Mouse (Mus musculus) ES-E14 (cell line): ENCODE data around the gene Ttll2. TPM values are rescaled to one million over a fixed set of nuclear protein-coding genes. Genes with fewer than 3 reads are reported as not detected.
"Not testable (repeated sequence)": the region's sequence is repeated elsewhere in the genome, so short reads cannot be mapped to it uniquely, and the experiment has no call there.

Source experiments
- DNase-seq: peaks from one replicate; pipeline ENCODE4 v3.0.0-alpha.2; 2013; ENCODE audit warnings: low read depth, low spot score
- H3K27ac ChIP-seq: 2 replicates; pipeline ENCODE4 v1.5.1; 2012; ENCODE audit warnings: low read depth, mild to moderate bottlenecking, low read length, moderate library complexity, mixed read lengths; ENCODE audit not compliant: poor library complexity, insufficient read depth, severe bottlenecking
- H3K36me3 ChIP-seq: 2 replicates; pipeline ENCODE4 v1.6.1; 2012; ENCODE audit warnings: mild to moderate bottlenecking, low read length, moderate library complexity, mixed read lengths; ENCODE audit not compliant: control insufficient read depth, poor library complexity, insufficient read depth, severe bottlenecking
- H3K4me1 ChIP-seq, 2 experiments: fragments of 150-350 bp in 1 of 2; sonication (generic) in 1 of 2; 2 replicates each; pipeline ENCODE4 v1.6.1; 2012; ENCODE audit warnings: low read length in 2 of 2, mild to moderate bottlenecking in 1 of 2, mixed read lengths in 1 of 2; ENCODE audit not compliant: control insufficient read depth in 2 of 2, insufficient read depth in 2 of 2, poor library complexity in 1 of 2
- H3K4me3 ChIP-seq, 2 experiments: fragments of 150-350 bp in 1 of 2; sonication (generic) in 1 of 2; 2 replicates each; pipeline ENCODE4 v1.5.1; 2012; ENCODE audit warnings: low read length in 2 of 2, low read depth in 1 of 2, mild to moderate bottlenecking in 1 of 2, mixed read lengths in 1 of 2; ENCODE audit not compliant: insufficient read depth in 1 of 2, poor library complexity in 1 of 2, severe bottlenecking in 1 of 2
- H3K9ac ChIP-seq: 2 replicates; pipeline ENCODE4 v1.6.1; 2012; ENCODE audit warnings: low read depth, mild to moderate bottlenecking, low read length, mixed read lengths; ENCODE audit not compliant: poor library complexity, insufficient read depth, severe bottlenecking
- H3K9me3 ChIP-seq: fragments of 150-350 bp; sonication (generic); 2 replicates; pipeline ENCODE4 v1.6.1; 2012; ENCODE audit warnings: low read depth, mild to moderate bottlenecking, low read length; ENCODE audit not compliant: control insufficient read depth, insufficient read depth
- in situ Hi-C, 2 experiments: fragments of 600-800 bp; cut with MboI; formaldehyde crosslinking; loops; one replicate each; pipeline ENCODE4 v1.15.1; 2025; ENCODE audit warnings: low sequenced_read_pairs in 2 of 2, inconsistent platforms in 1 of 2; ENCODE audit not compliant: unreplicated experiment in 2 of 2
- total RNA-seq: library from RNA; depleted of rRNA; stranded (reverse); fragments of 300-350 nt; gene quantifications from 2 replicates; pipeline ENCODE4 v1.2.3, GENCODE M21; 2012; rRNA removed

Ttll2 gene
- not detected in 2 replicates for total RNA-seq

DNA sequence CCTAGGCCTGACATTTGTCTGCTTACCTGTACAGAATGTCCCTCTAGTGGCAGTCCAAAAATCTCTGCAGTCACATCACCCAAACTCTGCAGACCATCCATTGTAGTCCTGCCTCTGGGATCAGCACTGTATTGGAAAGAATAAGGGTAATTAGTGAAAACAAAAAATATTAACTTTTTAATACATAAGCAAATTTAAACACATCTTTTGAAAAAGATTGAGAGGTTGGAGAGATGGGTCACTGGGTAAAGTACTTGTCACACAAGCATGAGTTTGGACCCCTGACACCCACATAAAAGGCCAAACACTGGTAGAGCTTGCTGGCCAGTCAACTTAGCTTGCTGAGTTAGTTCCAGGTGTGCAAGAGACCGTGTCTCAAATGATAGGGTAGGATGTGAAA lies at the start of gene Ttll2:
Gene Ttll2, minus strand, starts transcription at position 101 of the 400 bp plus-strand sequence.
- in situ Hi-C loops, H3K9ac ChIP-seq, H3K36me3 ChIP-seq, DNase-seq, H3K4me3 ChIP-seq, H3K27ac ChIP-seq, H3K4me1 ChIP-seq, H3K9me3 ChIP-seq: not testable (repeated sequence)

DNA sequence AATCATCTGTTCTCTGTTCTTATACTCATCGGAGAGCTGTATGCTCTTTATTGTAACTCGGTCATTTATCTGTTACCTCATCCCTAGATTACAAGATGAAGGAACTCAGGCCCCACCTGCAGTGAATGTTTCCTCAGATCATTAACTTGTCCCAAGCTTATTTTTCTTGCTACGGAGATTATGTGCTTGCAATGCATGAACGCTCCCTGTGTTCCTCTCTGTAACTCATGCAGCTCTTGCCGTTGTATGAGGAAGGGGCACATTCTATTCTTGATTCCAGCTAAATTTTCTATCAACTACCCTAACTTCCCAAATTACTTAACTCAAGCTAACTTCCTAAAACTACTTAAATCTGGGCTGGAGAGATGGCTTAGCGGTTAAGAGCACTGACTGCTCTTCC lies 47.3 kb upstream of the Ttll2 start:
- H3K9ac ChIP-seq, DNase-seq, H3K9me3 ChIP-seq, H3K36me3 ChIP-seq, in situ Hi-C loops, H3K27ac ChIP-seq, H3K4me1 ChIP-seq, H3K4me3 ChIP-seq: not testable (repeated sequence)

DNA sequence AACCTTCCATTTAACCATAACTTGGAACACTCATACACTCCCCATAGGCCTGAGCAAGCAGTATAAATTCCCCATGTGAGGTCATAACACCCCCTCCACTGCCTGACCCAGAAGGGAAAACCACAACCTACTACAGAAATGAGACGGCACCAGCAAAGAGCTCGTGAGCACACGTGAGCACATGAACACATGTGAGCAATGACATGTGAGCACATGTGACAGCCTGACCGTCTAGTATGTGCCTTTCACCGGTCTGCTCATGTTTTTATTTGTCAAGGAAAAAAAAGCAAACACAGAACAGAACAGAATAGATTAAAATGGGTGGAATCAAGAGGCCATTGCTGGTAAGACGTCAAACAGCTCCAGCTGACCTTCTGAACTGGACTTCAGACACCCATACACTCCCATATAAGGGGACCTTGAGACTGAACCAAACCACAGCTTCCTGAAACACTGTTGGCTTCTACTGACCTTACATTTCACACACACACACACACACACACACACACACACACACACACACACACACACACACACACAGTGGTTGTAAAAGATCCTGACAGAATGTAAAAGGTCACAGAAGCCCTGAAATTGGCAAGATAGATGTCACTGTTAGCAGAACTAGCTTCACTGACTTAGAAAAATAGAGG lies 45.8 kb upstream of the Ttll2 start:
- in situ Hi-C loops, H3K4me1 ChIP-seq: not testable (repeated sequence)

DNA sequence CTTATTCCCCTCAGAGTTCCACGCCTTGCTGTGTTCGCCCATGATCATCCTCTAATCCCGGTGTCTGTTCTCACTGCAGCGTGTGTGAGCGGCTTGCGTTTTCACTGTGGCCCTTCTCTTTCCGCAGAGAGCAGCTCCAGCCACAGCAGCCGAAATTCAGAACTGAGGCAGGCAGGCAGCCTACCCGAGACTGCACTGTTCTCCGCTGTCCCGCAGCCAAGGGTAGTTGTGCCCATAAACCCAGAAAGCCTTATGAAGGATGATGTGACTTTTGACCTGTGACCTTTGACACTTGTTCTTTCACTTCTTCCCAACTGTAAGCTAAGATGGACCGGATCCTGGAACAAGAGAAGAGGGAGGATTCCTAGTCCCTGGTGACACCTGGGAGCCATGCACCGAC lies 44.6 kb upstream of the Ttll2 start:
- H3K4me1 ChIP-seq, H3K4me3 ChIP-seq, H3K36me3 ChIP-seq, H3K9ac ChIP-seq, H3K9me3 ChIP-seq, in situ Hi-C loops, H3K27ac ChIP-seq, DNase-seq: not testable (repeated sequence)

More for the DNA sequence above, 45.8 kb upstream of the Ttll2 start:
- H3K36me3 ChIP-seq, DNase-seq, H3K9me3 ChIP-seq, H3K27ac ChIP-seq, H3K4me3 ChIP-seq, H3K9ac ChIP-seq: not testable (repeated sequence)

DNA sequence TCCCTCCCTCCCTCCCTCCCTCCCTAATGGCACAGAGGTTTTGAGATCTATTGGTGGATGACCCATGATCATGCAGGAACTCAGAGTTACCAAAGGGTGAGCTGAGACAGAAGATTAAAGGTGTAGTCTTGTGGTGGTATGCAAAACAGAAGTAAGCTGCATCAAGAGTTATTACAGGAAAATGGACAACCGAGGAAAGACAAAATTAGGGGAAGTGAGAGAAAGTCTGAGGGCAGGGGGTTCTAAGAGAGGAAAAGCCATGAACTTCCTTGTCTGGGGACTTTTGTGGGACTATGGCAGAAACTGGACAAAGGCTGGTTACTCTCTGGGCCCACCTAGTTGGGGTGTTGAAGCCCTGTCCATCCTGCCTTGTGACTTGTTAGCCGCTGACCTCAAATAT lies 43.8 kb upstream of the Ttll2 start:
- H3K9ac ChIP-seq, H3K36me3 ChIP-seq, H3K4me1 ChIP-seq, in situ Hi-C loops, DNase-seq, H3K4me3 ChIP-seq, H3K27ac ChIP-seq, H3K9me3 ChIP-seq: not testable (repeated sequence)

DNA sequence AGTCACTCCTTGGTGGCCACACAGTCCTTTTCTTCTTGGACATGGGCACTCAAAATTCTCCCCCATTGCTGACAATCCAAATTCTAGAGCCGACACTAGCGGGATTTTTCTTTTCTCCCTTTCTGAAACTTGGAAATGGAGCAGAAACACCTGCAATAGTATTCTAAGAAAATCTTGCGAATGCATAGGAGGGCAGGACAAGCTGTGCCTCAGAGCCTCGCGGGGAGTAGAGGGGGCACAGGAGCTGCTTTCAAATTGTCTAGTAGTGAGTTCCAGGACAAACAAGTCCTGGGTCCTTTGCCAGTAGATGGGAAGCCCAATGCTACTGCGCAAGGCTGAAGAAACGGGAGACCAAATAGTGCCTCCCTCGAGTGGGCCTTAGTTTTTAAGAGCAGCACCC lies 43.2 kb upstream of the Ttll2 start:
- H3K4me1 ChIP-seq, in situ Hi-C loops, H3K9me3 ChIP-seq, H3K36me3 ChIP-seq, H3K27ac ChIP-seq, H3K4me3 ChIP-seq, DNase-seq, H3K9ac ChIP-seq: not testable (repeated sequence)

DNA sequence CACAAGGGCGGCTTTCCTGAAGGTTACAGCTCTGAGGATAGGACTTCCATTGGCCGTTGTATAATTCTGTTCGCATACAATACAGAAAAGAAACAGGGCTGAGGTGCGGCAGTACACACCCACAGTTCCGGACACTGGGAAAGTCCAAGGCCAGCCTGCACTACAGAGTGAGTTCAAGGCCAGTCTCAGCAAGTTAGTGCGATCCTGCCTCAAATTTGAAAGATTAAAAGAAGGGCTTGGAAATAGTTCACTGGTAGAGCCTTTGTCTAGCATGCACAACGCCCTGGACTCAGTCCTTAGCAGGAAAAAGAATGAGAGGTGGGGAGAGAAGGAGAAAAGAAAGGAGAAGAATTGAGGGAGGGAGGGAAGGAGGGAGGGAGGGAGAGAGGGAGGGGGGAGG lies 42.6 kb upstream of the Ttll2 start:
- H3K4me3 ChIP-seq, in situ Hi-C loops: not testable (repeated sequence)

DNA sequence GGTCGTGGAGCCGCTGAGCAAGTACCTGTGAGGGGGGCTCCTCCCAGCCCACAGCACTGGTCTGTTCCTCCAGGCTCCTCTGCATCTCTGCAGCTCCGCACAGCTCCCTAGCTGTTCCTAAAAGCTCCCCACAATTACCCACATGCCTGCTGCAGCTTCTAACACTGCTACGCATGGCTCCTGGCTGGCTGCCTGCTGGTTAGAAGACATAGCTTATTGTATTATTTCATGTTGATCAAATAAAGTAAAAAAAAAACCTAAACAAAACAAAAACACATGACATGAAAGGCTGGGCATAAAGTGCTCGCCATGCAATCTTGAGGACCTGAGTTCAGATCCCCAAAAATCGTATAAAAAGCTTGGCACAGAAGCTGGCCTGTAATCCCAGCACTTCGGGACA lies 37.4 kb upstream of the Ttll2 start:
- H3K36me3 ChIP-seq, in situ Hi-C loops, H3K4me3 ChIP-seq, H3K4me1 ChIP-seq, H3K9me3 ChIP-seq, H3K27ac ChIP-seq, H3K9ac ChIP-seq, DNase-seq: not testable (repeated sequence)

More for the DNA sequence above, 42.6 kb upstream of the Ttll2 start:
- not testable (repeated sequence) for H3K4me1 ChIP-seq, H3K9ac ChIP-seq, DNase-seq, H3K27ac ChIP-seq, H3K9me3 ChIP-seq, H3K36me3 ChIP-seq
